Mouse (Mus musculus) Patski (cell line): ENCODE measurements around the gene Ptpn6. TPM values are rescaled to one million over a fixed set of nuclear protein-coding genes. Genes with fewer than 3 reads are reported as not detected.
A peak's percentile ranks its signal among the peaks of the same experiment; 100 is the strongest.

Source experiments
- ATAC-seq: fragments of 100-300 bp; one replicate; pipeline ENCODE4 v1.8.0; 2021
- CTCF ChIA-PET: fragments of 350-600 bp; sonication (Branson Sonifier 250); formaldehyde crosslinking; loops from one replicate; lab custom pipeline; 2022; ENCODE audit warnings: inconsistent platforms; lab: Charles Lee
- POLR2A ChIA-PET: fragments of 350-600 bp; sonication (Branson Sonifier 250); formaldehyde crosslinking; loops from one replicate; lab custom pipeline; 2022; ENCODE audit warnings: antibody characterized with exemption, inconsistent platforms; lab: Charles Lee
- DNase-seq: peaks from one replicate; pipeline ENCODE4 v3.0.0-alpha.2; 2011; ENCODE audit warnings: low read depth, low spot score
- H3K27me3 ChIP-seq: fragments of 371-371 bp; one replicate; pipeline ENCODE4 v1.5.1; 2021
- CTCF ChIP-seq: fragments of 100-300 bp; IDR thresholded peaks from one replicate; pipeline ENCODE4 v1.5.1; 2021
- in situ Hi-C: fragments of 300-500 bp; cut with MboI; formaldehyde crosslinking; loops from 3 replicates; pipeline ENCODE4 v1.11.1; 2018; ENCODE audit warnings: low pct_unique_long_range_greater_than_20kb, mixed read lengths
- polyA plus RNA-seq: library from polyadenylated mRNA; unstranded; gene quantifications from one replicate; pipeline ENCODE4 v1.2.3, GENCODE M21; 2021

The Ptpn6 gene
- polyA plus RNA-seq, 1 experiment from 2014 or later, result 1.5 TPM

DNA sequence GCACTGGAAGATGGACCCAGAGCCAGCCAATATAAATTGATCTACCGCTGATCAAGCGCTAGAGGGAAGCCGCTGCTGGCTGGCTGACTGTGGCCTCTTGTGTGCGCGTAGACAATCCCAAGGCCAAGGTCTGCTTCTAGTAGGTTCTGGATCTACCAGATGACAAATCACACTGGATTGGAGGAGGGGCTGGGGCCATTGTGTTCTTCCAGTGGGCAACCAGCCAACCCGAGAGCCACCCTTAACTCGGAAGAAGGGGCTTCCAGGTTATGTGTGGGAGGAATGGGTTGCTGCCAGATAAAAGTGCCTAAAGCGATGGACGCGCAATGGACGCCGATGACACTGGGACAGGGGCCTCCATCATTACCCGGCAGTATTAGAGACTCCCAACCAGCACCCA lies 20.5 kb downstream of the Ptpn6 start:
- no peak for DNase-seq
- ATAC-seq, result no peak
- ChIA-PET POLR2A (no interaction called here), CTCF (interaction anchor here (1.3 kb wide), 1 partner anchor 41 kb away, joined by 4 read pairs; no protein-coding TSS in a partner anchor)
- no peaks in the 10 kb centered on the region for H3K27me3 ChIP-seq
- no peak for TF ChIP-seq CTCF
- in situ Hi-C loops, result no loop called here

DNA sequence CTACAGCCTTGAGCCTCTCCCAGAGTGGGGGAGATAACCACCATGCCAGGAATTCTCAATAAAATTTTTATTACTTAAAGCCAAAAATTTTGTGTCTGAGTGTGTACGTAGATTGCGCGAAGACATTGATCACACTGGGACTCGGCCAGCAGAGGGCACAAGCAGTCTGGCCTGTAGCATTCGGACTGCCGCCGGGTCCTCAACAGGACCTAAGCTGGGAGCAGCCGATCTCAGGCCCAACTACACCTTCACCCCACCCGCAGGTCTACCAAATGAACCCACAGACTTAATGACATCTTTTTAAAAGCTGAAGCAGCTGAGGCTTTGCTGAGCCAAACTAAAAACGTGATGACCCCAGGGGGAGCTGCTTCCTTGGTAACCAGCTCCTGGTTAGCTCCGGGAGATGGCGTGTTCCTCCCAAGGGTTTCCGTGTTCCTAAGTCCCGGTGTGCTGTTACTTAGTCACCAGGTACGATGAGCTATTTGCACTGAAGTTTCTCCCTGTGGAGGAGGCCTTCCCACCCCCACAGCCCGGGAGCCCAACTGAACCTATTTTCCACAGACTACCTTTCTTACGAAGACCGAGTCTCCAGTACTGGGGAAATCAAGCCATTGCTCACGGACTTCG lies 21.5 kb downstream of the Ptpn6 start:
- CTCF ChIA-PET, result interaction anchor here (1.1 to 2.2 kb wide), 6 partner anchors 11 to 62 kb away, joined by 3 to 7 read pairs (median 4); partner anchors contain the start of gene Grcc10
- in situ Hi-C loops, result no loop called here
- H3K27me3 ChIP-seq, result no peaks in the 10 kb centered on the region
- ATAC-seq (no peak), DNase-seq (no peak)
- POLR2A ChIA-PET, result interaction anchor here (1.2 kb wide), 1 partner anchor 23 kb away, joined by 8 read pairs; the partner anchor contains the start of gene Grcc10
- no peak for TF ChIP-seq CTCF

DNA sequence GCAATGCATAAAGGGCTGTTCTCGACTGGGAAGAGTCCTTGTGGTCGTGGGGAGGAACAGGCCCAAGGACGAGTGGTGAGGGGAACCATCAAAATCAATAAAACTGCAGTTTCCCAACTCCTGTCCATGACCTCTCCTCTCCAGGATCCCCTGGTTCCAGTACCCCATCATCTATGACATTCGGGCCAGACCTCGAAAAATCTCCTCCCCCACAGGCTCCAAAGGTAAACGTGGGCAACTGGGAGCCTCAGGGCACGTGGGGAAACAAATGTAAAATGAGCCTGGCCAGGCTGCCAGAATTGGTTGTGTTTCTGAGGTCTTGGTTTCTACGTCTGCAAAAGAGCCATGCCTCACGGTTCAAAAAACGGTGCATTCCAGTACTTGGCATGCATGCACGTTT lies 25.6 kb downstream of the Ptpn6 start:
- CTCF ChIA-PET, result interaction anchor here (0.9 to 2.1 kb wide), 2 partner anchors 10 to 19 kb away, joined by 3 to 6 read pairs; no protein-coding TSS in a partner anchor
- POLR2A ChIA-PET, result interaction anchor here (1.4 kb wide), 1 partner anchor 46 kb away, joined by 4 read pairs; no protein-coding TSS in a partner anchor

DNA sequence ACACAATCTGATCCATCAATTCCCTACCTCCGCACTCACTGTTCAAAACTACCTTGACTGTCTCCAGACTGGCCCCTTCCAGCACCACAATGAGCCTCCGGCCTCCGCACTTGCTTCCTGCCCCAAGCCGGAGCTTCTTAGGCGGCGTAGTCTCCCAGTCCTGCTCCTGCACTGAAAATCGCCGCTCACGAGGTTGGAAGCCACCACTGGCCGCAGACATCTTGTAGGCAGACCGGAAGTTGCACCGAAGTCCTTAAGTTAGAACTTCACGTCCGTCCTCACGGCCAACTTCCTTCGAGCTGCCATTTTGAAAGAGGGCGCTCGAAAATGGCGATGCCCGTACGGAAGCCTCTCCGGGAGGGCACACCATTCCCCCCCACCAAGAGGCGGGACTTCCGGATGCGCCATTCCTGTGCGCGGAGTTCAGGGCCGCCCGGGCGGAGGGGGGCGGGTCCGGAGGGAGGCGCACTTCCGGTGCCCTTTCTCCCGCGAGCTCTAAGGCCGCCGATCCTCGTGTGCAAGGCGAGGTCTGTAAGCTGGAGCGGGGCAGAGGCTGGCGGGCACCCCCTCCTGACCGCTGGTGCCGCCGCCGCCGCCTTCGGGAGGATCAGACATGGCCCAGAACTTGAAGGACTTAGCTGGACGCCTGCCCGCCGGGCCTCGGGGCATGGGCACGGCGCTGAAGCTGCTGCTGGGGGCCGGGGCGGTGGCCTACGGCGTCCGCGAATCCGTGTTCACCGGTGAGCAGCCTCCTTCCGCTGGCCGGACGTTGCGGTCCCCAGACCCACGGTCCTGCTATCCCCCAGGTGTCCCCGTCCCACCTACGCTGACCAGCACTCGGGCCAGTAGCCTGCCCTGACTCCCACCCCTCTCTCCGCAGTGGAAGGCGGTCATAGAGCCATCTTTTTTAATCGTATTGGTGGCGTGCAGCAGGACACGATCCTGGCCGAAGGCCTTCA lies 26.4 kb downstream of the Ptpn6 start, which contains the start of the genes Emg1 and Phb2:
TSS of gene Emg1 (minus strand) at position 355 of the 959 bp plus-strand sequence.
TSS of gene Phb2 (plus strand) at position 513 of the 959 bp plus-strand sequence.
- POLR2A ChIA-PET, result interaction anchor here (1.1 to 1.4 kb wide), 2 partner anchors 10 to 47 kb away, joined by 3 to 4 read pairs; no protein-coding TSS in a partner anchor
- CTCF ChIA-PET, result interaction anchor here (0.9 to 2.2 kb wide), 4 partner anchors 10 to 47 kb away, joined by 3 to 4 read pairs (median 4); no protein-coding TSS in a partner anchor

More for the DNA sequence above, 25.6 kb downstream of the Ptpn6 start:
- no peak for ATAC-seq
- no peak for TF ChIP-seq CTCF
- DNase-seq, result no peak
- H3K27me3 ChIP-seq, result no peaks in the 10 kb centered on the region
- in situ Hi-C loops, result no loop called here

DNA sequence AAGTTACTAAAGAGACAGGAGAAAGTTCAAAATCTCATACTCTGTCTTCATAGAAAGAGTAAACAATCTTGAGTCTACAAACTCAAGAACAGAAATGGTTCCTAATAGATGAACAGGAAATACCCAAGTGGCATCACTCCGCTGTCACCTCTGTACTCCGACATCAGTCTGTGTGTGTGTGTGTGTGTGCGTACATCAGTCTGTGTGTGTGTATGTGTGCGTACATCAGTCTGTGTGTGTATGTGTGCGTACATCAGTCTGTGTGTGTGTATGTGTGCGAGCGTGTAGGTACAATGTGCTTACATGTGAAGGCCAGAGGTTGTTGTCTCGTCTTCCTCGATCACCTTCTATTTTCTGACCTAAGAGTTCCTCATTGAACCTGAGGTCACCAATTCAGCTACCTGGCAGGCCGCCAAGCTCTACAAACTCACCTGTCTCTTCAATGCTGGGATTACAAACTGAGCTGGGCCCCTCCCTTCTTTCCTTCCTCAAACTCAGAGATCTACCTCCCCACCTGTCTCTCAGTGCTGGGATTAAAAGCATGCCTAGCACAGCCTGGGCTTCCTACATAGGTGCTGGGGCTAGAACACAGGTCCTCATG lies 30.1 kb downstream of the Ptpn6 start:
- ATAC-seq (no peak), DNase-seq (no peak)
- no peak for TF ChIP-seq CTCF
- CTCF ChIA-PET, result interaction anchor here (0.7 to 1.2 kb wide), 2 partner anchors 46 to 215 kb away, joined by 4 read pairs; partner anchors contain the start of genes C1rl and Lpcat3
- POLR2A ChIA-PET, result no interaction called here
- in situ Hi-C loops, result no loop called here
- no peaks in the 10 kb centered on the region for H3K27me3 ChIP-seq

More for the DNA sequence above, 26.4 kb downstream of the Ptpn6 start, which contains the start of the genes Emg1 and Phb2:
- TF ChIP-seq CTCF, result no peak
- ATAC-seq, result peak; percentile 94
- in situ Hi-C loops, result no loop called here
- peak; percentile 84 for DNase-seq
- no peaks in the 10 kb centered on the region for H3K27me3 ChIP-seq

DNA sequence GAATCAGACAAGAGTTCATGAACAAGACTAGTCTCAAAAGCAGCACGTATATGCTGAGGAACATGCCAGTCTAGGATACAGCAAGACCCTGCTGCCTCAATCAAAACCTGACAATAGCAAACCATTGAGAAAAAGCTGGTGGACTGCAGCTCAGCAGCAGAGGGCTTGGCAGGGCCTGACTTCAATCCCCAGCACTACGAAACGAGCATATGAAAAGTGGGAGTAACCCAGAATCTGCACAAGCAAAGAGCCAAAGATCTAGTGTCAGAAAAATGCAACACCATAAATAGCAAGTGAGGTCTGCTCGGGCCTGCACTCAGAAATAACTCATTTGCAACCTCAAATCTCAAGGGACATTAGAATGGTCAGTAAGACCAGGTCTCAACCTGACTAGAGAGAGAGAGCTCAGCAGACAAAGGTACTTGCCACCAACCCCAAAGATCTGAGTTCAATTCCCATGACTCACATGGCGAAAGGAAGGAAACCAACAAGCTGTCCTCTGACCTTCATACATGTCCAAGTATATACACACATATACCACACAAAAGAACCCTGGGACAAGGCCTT lies 32.4 kb downstream of the Ptpn6 start:
- H3K27me3 ChIP-seq, result no peaks in the 10 kb centered on the region
- POLR2A ChIA-PET, result interaction anchor here (0.5 to 1.2 kb wide), 2 partner anchors 23 to 54 kb away, joined by 3 read pairs; no protein-coding TSS in a partner anchor
- in situ Hi-C loops, result no loop called here
- no peak for TF ChIP-seq CTCF
- DNase-seq, result no peak
- CTCF ChIA-PET, result interaction anchor here (0.8 to 1.4 kb wide), 7 partner anchors 9 to 65 kb away, joined by 3 to 4 read pairs (median 4); no protein-coding TSS in a partner anchor
- no peak for ATAC-seq

DNA sequence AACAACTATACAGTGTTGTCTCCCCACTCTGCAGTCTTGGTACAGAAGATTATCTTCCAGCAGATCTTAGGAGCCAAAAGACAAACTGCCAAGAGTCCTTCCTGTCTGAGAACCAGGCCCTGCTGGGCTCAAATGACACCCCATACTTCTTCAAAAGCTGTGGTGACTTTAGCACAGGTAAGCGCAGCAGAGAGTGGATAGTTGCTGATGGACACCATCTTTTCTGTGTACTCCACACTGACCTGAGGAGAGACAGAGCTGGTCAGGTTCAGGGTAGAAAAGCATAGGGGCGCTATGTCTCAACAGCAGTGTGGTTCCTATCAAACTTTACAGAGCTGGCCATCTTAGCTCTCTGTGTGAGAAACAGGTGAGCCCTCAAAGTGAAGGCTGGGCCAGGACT lies 34.1 kb downstream of the Ptpn6 start:
- no peaks in the 10 kb centered on the region for H3K27me3 ChIP-seq
- no peak for TF ChIP-seq CTCF
- ChIA-PET POLR2A (interaction anchor here (0.9 kb wide), 1 partner anchor 54 kb away, joined by 3 read pairs; no protein-coding TSS in a partner anchor), CTCF (interaction anchor here (0.6 to 4.5 kb wide), 4 partner anchors 11 to 37 kb away, joined by 3 to 32 read pairs (median 4); no protein-coding TSS in a partner anchor)
- in situ Hi-C loops, result no loop called here
- ATAC-seq (no peak), DNase-seq (no peak)

DNA sequence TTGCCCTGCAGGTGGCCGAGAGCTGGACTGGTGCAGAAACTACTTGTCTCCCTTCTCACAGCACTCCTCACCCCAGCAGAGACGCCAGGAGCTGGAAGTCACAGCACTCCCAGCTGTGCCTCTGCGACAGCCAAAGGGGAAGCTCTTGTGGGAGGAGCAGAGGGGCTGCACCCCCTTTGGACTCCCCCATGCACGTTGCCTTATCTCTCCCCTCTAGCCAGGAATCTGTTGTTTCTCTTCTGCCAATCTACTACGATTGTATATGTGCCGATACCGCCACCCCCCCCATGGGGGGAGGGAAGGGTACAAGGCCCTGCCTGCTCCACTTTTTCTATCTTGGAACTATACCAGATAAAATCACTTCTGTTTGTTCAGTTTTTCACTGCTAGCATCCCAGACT lies 34.7 kb downstream of the Ptpn6 start:
- DNase-seq, result no peak
- TF ChIP-seq CTCF, result no peak
- ATAC-seq, result no peak
- H3K27me3 ChIP-seq, result no peaks in the 10 kb centered on the region
- in situ Hi-C loops, result no loop called here
- CTCF ChIA-PET, result interaction anchor here (1.5 to 4.7 kb wide), 5 partner anchors 10 to 63 kb away, joined by 6 to 32 read pairs (median 9); partner anchors contain the start of gene Lpcat3
- POLR2A ChIA-PET, result interaction anchor here (0.9 to 3.0 kb wide), 2 partner anchors 41 to 54 kb away, joined by 3 to 14 read pairs; partner anchors contain the start of gene Lpcat3

DNA sequence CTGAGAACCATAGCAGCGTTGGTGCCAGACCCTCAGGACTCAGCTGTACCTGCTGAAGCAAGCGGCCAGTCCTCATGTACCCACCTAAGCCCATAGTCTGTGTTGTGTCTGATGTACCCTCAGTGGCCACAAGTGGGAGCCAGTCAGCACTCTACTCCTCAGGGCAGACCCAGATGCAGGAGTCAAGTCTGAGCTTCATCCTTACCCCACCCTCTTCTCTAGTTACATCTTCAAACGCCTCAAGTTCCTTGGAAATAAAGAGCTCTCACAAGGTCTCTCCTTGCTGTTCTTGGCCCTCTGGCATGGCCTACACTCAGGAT lies 35.8 kb downstream of the Ptpn6 start:
- ChIA-PET POLR2A (interaction anchor here (1.1 to 3.0 kb wide), 4 partner anchors 9 to 40 kb away, joined by 3 to 14 read pairs (median 3); partner anchors contain the start of genes Emg1, Lpcat3 and Phb2), CTCF (interaction anchor here (0.6 to 4.7 kb wide), 18 partner anchors 9 to 218 kb away, joined by 3 to 32 read pairs (median 4); partner anchors contain the start of genes Emg1, Grcc10, Lpcat3 and Phb2)
- in situ Hi-C loops, result no loop called here
- no peak for ATAC-seq
- DNase-seq, result no peak
- TF ChIP-seq CTCF, result no peak
- no peaks in the 10 kb centered on the region for H3K27me3 ChIP-seq
